19 mouse cellular contexts compared by ENCODE assay signal in the genomic region with DNA sequence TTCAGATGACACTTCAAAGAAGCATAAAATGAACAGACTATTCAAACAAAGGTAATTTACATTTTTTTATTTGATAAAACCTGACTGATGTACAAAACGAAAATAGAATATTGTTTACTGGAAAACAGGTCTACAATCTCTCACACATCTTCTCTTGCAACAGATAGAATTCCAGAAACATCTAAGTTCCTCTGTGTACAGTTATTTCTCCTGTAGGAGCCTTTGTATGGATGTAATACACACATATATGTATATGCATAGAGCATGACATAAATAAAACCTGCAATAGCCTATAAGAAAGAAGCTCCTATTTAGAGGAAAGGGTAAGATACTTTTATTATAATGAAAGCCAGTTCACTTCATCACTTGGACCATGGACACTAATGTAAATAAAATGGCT.
DNase-seq lines count a peak whose midpoint lies in the region; ATAC-seq lines count a peak whose summit lies in the region.
"Had no signal": no experiment of that assay in that cellular context is flagged by ENCODE, and none has a peak within 500 bp of the region (broad histone marks: within the 10 kb centered on the region; RNA-seq: fewer than 3 reads in every experiment).

No protein-coding gene starts in this region.

- no peak overlapping the region for H3K9ac ChIP-seq in embryonic facial prominence, embryonic 11.5 days (replicated peaks; ENCODE audit: low read length)
- no peak overlapping the region for H3K9ac ChIP-seq in hindbrain, embryonic 13.5 days
- H3K9ac ChIP-seq in midbrain, embryonic 15.5 days: 0 out of 2 replicates have a peak overlapping the region, but pooled peaks have one; percentile 25
- H3K9ac ChIP-seq: embryonic facial prominence, embryonic 15.5 days; limb, embryonic 12.5 days; liver, embryonic 15.5 days had no signal

- WGBS in embryonic facial prominence, embryonic 11.5 days: 17% methylated on average over 1 of the region's 1 CpGs
- WGBS in hindbrain, embryonic 13.5 days: 6% methylated on average over 1 of the region's 1 CpGs
- 6% methylated on average over 1 of the region's 1 CpGs for WGBS in midbrain, embryonic 15.5 days

- peak; percentile 21 for DNase-seq in embryo, embryonic 10.5 days (ENCODE audit: low spot score)
- no peak for DNase-seq in embryo, embryonic 10 days (ENCODE audit: low spot score)
- peak; percentile 0 for DNase-seq in embryonic facial prominence, embryonic 11.5 days (ENCODE audit: low spot score)
- DNase-seq in right cerebral cortex, postnatal 4 days: no peak
- DNase-seq in heart, adult 18-20 months: no peak
- DNase-seq: adrenal gland, adult 8-10 months; kidney, adult 11 months; kidney, postnatal 36 days; layer of hippocampus, postnatal 36 days; lung, postnatal 4 days; spleen, adult 18-20 months had no signal

- no peak overlapping the region for H3K27ac ChIP-seq in embryonic facial prominence, embryonic 11.5 days (replicated peaks; ENCODE audit: low read depth, low read length)
- H3K27ac ChIP-seq in hindbrain, embryonic 13.5 days: peak overlapping the region; percentile 77
- peak overlapping the region; percentile 70; the same call in 1 of the 2 replicates for H3K27ac ChIP-seq in midbrain, embryonic 15.5 days
- H3K27ac ChIP-seq: embryonic facial prominence, embryonic 15.5 days; limb, embryonic 12.5 days; liver, embryonic 15.5 days; stomach, postnatal 0 days had no signal

- H3K4me3 ChIP-seq in embryonic facial prominence, embryonic 11.5 days (ENCODE audit: low read depth, low read length): no peak overlapping the region
- H3K4me3 ChIP-seq in hindbrain, embryonic 13.5 days: peak overlapping the region; percentile 46
- H3K4me3 ChIP-seq in midbrain, embryonic 15.5 days: peak overlapping the region; percentile 37
- H3K4me3 ChIP-seq: embryonic facial prominence, embryonic 15.5 days; limb, embryonic 12.5 days; liver, embryonic 15.5 days had no signal

- H3K9me3 ChIP-seq in embryonic facial prominence, embryonic 11.5 days (replicated peaks; ENCODE audit: control insufficient read depth, low read length): no peaks in the 10 kb centered on the region
- no peaks in the 10 kb centered on the region for H3K9me3 ChIP-seq in hindbrain, embryonic 13.5 days
- H3K9me3 ChIP-seq in midbrain, embryonic 15.5 days: no peaks in the 10 kb centered on the region
- H3K9me3 ChIP-seq: embryonic facial prominence, embryonic 15.5 days; limb, embryonic 12.5 days; liver, embryonic 15.5 days had no signal

- ATAC-seq in embryonic facial prominence, embryonic 11.5 days (replicated peaks; ENCODE audit: insufficient number of reproducible peaks, low FRiP score, low TSS enrichment, low read depth): no peak
- no peak for ATAC-seq in hindbrain, embryonic 13.5 days (ENCODE audit: low FRiP score)
- ATAC-seq in midbrain, embryonic 15.5 days (replicated peaks): no peak
- ATAC-seq in frontal cortex, adult (ENCODE audit: low TSS enrichment): no peak
- ATAC-seq: Patski had no signal

- H3K4me2 ChIP-seq in embryonic facial prominence, embryonic 11.5 days (ENCODE audit: low read depth, low read length): no peak overlapping the region
- peak overlapping the region; percentile 87 for H3K4me2 ChIP-seq in hindbrain, embryonic 13.5 days
- peak overlapping the region; percentile 56 for H3K4me2 ChIP-seq in midbrain, embryonic 15.5 days
- H3K4me2 ChIP-seq: embryonic facial prominence, embryonic 15.5 days; limb, embryonic 12.5 days; liver, embryonic 15.5 days had no signal

- H3K27me3 ChIP-seq in embryonic facial prominence, embryonic 11.5 days (ENCODE audit: control insufficient read depth, insufficient read depth, low read length): peaks cover 22% of the 10 kb centered on the region
- no peaks in the 10 kb centered on the region for H3K27me3 ChIP-seq in hindbrain, embryonic 13.5 days
- no peaks in the 10 kb centered on the region for H3K27me3 ChIP-seq in midbrain, embryonic 15.5 days (replicated peaks)

- no peaks in the 10 kb centered on the region for H3K4me1 ChIP-seq in embryonic facial prominence, embryonic 11.5 days (ENCODE audit: control insufficient read depth, insufficient read depth, low read length)
- 0 out of 2 replicates have a peak, but pooled peaks cover 9% of the 10 kb centered on the region for H3K4me1 ChIP-seq in hindbrain, embryonic 13.5 days (replicated peaks)
- no peaks in the 10 kb centered on the region for H3K4me1 ChIP-seq in midbrain, embryonic 15.5 days

- H3K36me3 ChIP-seq in embryonic facial prominence, embryonic 11.5 days (replicated peaks; ENCODE audit: control insufficient read depth, insufficient read depth, low read depth, low read length): no peaks in the 10 kb centered on the region
- peaks cover 22% of the 10 kb centered on the region for H3K36me3 ChIP-seq in hindbrain, embryonic 13.5 days
- H3K36me3 ChIP-seq in midbrain, embryonic 15.5 days (replicated peaks): no peaks in the 10 kb centered on the region
- H3K36me3 ChIP-seq: embryonic facial prominence, embryonic 15.5 days; limb, embryonic 12.5 days; liver, embryonic 15.5 days had no signal

Comparison
In these comparisons a context has a peak if more than half of its experiments do, and no peak if none do; other contexts are left out.
1. DNase-seq: peak in embryo, embryonic 10.5 days (single experiment) and embryonic facial prominence, embryonic 11.5 days (single experiment); none in embryo, embryonic 10 days (single experiment), right cerebral cortex, postnatal 4 days (single experiment) and heart, adult 18-20 months (0 of 2).